Mouse (Mus musculus) liver, embryonic 16.5 days (tissue): ENCODE results near the gene Lrmda. TPM values are rescaled to one million over a fixed set of nuclear protein-coding genes. Genes with fewer than 3 reads are reported as not detected.
"Not testable (repeated sequence)": the region's sequence is repeated elsewhere in the genome, so short reads cannot be mapped to it uniquely, and the experiment has no call there.

ENCODE experiments used
- ATAC-seq: fragments of 200-750 bp; cut with Nextera tagmentation; 2 replicates; pipeline ENCODE4 v1.8.0; 2017; ENCODE audit warnings: low read depth, mild to moderate bottlenecking, moderate number of reproducible peaks, moderate library complexity
- H3K27ac ChIP-seq: fragments of 300-500 bp; sonication (generic); 2 replicates; pipeline ENCODE4 v1.5.1; 2014; ENCODE audit warnings: mild to moderate bottlenecking, low read length
- H3K27me3 ChIP-seq: fragments of 300-500 bp; sonication (generic); 2 replicates; pipeline ENCODE4 v1.6.1; 2014; ENCODE audit warnings: low read depth, low read length, mixed read lengths; ENCODE audit not compliant: control insufficient read depth, insufficient read depth
- H3K36me3 ChIP-seq: fragments of 300-500 bp; sonication (generic); 2 replicates; pipeline ENCODE4 v1.6.1; 2014; ENCODE audit warnings: mild to moderate bottlenecking; ENCODE audit not compliant: control insufficient read depth, insufficient read depth
- H3K4me1 ChIP-seq: fragments of 300-500 bp; sonication (generic); 2 replicates; pipeline ENCODE4 v1.6.1; 2014; ENCODE audit warnings: low read depth, low read length, mixed read lengths; ENCODE audit not compliant: control insufficient read depth
- H3K4me2 ChIP-seq: fragments of 300-500 bp; sonication (generic); 2 replicates; pipeline ENCODE4 v1.6.1; 2014; ENCODE audit warnings: low read depth, low read length, mixed read lengths
- H3K4me3 ChIP-seq: fragments of 300-500 bp; sonication (generic); 2 replicates; pipeline ENCODE4 v1.5.1; 2014; ENCODE audit warnings: low read depth, mild to moderate bottlenecking, low read length
- H3K9ac ChIP-seq: fragments of 300-500 bp; sonication (generic); 2 replicates; pipeline ENCODE4 v1.6.1; 2014; ENCODE audit warnings: low read depth, low read length
- H3K9me3 ChIP-seq: fragments of 300-500 bp; sonication (generic); replicated peaks from 2 replicates; pipeline ENCODE4 v1.6.1; 2016; ENCODE audit warnings: low read length; ENCODE audit not compliant: control insufficient read depth
- WGBS: fragments of 180-500 bp; shearing (Covaris S2); extraction: QIAGEN DNeasy Blood & Tissue Kit; methylation state at CpG from one replicate; pipeline ENCODE4 v1.1.7; 2014; ENCODE audit not compliant: insufficient replicate concordance; 5-methylcytosine and 5-hydroxymethylcytosine counted together
- polyA plus RNA-seq: library from polyadenylated mRNA; unstranded; fragments of >200 nt; fragmentation: Nextera tagmentation; extraction: Ambion mirVana; gene quantifications from 2 replicates; pipeline ENCODE4 v1.2.1, GENCODE M21; 2015

The Lrmda gene
- polyA plus RNA-seq, 1 experiment from 2014 or later, result 0.46 TPM

DNA sequence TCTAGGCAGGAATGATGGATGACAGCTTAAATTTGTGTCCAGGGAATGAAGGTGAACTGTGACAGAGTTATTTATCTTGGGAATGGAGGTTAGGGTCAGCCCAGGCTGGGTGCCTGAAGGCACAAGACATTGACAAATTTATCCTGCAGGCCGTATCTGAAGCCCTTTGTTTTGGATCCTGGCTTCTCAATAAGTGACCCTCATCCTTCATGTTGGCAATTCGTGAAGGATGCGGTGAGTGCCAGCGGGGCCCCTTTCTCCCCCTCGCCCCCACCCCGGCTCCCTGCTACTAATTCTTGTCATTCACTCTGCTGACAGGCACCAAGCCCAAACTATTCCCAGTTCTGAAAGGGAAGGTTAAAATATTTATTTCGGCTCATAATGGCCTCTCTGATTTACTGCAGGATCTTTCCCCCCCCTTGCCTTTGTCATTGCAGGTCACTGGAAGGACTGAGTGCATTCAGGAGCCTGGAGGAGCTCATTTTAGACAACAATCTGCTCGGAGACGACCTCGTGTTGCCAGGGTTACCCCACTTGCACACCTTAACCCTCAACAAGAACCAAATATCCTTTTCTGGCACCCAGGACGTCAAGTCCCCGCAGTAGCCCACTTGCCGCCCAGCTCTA is 558.0 kb downstream of the Lrmda start:
- Histone ChIP-seq H3K4me1 (no peaks in the 10 kb centered on the region), H3K4me3 (no peak overlapping the region), H3K36me3 (no peaks in the 10 kb centered on the region), H3K9ac (no peak overlapping the region), H3K4me2 (no peak overlapping the region), H3K27ac (no peak overlapping the region), H3K9me3 (no peaks in the 10 kb centered on the region), H3K27me3 (no peaks in the 10 kb centered on the region)
- WGBS, result 54% methylated on average over 13 of the region's 13 CpGs
- ATAC-seq, result no peak

DNA sequence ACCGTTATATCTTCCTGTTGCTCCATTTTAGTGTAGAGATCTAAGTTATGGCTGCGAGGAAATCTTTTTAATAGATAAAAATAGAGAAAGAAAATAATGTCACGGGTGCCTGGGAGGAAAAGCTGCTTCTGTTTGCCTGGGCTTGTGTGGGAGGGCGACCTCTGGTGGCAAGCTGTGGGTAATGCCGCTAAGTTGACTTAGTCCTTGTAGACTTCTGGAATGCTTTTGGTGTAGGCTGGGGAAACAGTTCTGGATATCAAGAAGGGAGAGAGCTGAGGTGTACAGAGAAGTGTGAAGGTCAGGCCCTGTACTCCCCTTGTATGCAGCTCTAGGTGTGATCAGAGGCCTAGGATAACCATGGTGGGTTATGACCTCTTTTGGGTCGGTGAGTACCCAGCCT is 558.7 kb downstream of the Lrmda start:
- Histone ChIP-seq H3K27ac (no peak overlapping the region), H3K9me3 (no peaks in the 10 kb centered on the region), H3K4me2 (no peak overlapping the region), H3K27me3 (no peaks in the 10 kb centered on the region), H3K4me1 (no peaks in the 10 kb centered on the region), H3K9ac (no peak overlapping the region), H3K36me3 (no peaks in the 10 kb centered on the region), H3K4me3 (no peak overlapping the region)
- no peak for ATAC-seq
- 15% methylated on average over 6 of the region's 6 CpGs for WGBS

DNA sequence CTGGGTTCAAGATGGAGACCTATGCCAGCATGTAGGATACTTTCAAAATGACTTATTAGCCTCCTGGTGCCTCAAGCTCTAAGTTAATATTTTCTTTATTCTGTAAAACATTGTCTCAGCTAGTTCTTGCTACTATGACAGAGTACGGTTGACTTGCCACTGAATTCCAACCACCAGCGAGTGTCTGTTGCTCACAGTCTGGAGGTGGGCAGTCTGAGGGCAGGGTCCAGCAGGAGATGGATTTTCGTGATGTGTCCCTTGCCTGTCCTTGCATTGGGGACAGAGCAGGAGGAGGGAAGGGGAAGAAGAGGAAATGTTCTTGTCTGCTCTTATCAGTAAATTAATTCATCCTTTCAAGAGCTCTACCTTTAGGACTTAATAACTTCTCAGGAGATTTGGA is 559.5 kb downstream of the Lrmda start:
- Histone ChIP-seq H3K36me3 (no peaks in the 10 kb centered on the region), H3K4me2 (no peak overlapping the region), H3K4me1 (no peaks in the 10 kb centered on the region), H3K27ac (no peak overlapping the region), H3K9me3 (no peaks in the 10 kb centered on the region), H3K4me3 (no peak overlapping the region), H3K27me3 (no peaks in the 10 kb centered on the region), H3K9ac (no peak overlapping the region)
- ATAC-seq, result no peak
- WGBS, result 60% methylated on average over 3 of the region's 3 CpGs

DNA sequence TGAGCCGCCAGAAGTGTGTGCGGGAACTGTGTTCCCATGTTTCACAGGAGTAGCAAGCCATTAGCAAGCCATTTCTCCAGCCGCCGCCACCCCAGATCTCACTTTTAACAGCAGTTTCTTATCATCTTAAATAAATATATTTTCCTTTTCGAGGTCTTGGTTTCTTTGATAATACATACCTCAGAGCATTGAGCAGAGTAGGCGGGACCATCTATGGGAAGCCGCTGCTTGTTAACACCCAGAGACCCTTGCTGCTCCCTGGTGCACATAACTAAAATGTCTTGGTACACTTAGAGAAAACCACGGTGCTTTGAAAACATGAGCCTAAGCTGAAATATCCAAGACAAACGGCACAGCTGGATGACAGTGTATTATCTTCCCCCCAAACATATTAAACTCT is 562.6 kb downstream of the Lrmda start:
- H3K4me3 ChIP-seq, result no peak overlapping the region
- WGBS, result 69% methylated on average over 9 of the region's 9 CpGs
- no peak for ATAC-seq

DNA sequence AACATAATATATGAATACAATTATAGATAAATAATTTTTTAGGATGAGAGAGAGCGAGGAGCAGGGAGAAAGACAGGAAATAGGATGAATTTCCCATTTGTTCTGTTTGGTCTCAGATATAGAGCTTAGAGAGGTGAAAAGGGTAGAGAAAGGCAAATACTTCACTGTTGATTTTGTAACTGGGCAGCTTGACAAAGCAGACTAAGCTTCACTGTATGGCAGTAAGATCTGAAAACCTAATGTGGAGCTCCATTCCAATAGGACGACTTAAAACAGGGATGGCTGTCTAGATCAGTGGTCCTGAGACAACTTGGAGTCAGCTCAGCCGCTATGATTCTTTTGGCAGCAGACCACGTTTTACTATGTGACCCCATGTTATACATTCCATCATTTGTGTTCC is 566.8 kb downstream of the Lrmda start:
- 35% methylated on average over 4 of the region's 4 CpGs for WGBS
- Histone ChIP-seq H3K9me3 (no peaks in the 10 kb centered on the region), H3K27me3 (no peaks in the 10 kb centered on the region), H3K36me3 (no peaks in the 10 kb centered on the region), H3K27ac (no peak overlapping the region), H3K4me1 (no peaks in the 10 kb centered on the region; the same call in none of the 2 replicates), H3K4me2 (no peak overlapping the region), H3K9ac (no peak overlapping the region), H3K4me3 (no peak overlapping the region)
- ATAC-seq, result peak; percentile 47; the same call in 1 of the 2 replicates

More for the DNA sequence above, 562.6 kb downstream of the Lrmda start:
- Histone ChIP-seq H3K4me2 (no peak overlapping the region), H3K9me3 (no peaks in the 10 kb centered on the region), H3K27ac (no peak overlapping the region), H3K27me3 (no peaks in the 10 kb centered on the region), H3K36me3 (no peaks in the 10 kb centered on the region), H3K4me1 (no peaks in the 10 kb centered on the region; the same call in none of the 2 replicates), H3K9ac (no peak overlapping the region)

DNA sequence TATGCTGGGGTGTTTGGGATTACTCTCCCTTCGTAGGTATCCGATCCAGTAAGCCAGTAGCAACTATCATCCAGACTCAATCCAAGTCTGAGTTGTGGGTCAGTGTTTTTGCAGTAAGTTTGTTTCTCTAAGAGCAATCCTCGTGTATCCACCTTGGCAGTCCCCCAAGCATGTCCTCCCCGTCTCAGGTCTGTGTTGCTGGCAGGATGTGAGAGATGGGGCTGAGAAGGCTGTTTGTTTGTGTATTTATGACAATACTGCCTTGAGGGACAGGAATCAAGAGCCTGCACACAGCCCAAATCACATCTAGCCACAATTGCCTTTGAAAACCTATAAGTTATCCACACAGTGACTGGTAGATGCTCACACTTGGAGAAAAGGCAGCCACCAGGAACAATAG is 567.3 kb downstream of the Lrmda start:
- H3K9me3 ChIP-seq, result no peaks in the 10 kb centered on the region
- no peak overlapping the region for H3K4me3 ChIP-seq
- no peak for ATAC-seq
- H3K27me3 ChIP-seq, result no peaks in the 10 kb centered on the region
- H3K9ac ChIP-seq, result no peak overlapping the region
- no peak overlapping the region for H3K27ac ChIP-seq
- no peak overlapping the region for H3K4me2 ChIP-seq
- 51% methylated on average over 4 of the region's 4 CpGs for WGBS
- H3K4me1 ChIP-seq, result no peaks in the 10 kb centered on the region; the same call in none of the 2 replicates
- no peaks in the 10 kb centered on the region for H3K36me3 ChIP-seq

DNA sequence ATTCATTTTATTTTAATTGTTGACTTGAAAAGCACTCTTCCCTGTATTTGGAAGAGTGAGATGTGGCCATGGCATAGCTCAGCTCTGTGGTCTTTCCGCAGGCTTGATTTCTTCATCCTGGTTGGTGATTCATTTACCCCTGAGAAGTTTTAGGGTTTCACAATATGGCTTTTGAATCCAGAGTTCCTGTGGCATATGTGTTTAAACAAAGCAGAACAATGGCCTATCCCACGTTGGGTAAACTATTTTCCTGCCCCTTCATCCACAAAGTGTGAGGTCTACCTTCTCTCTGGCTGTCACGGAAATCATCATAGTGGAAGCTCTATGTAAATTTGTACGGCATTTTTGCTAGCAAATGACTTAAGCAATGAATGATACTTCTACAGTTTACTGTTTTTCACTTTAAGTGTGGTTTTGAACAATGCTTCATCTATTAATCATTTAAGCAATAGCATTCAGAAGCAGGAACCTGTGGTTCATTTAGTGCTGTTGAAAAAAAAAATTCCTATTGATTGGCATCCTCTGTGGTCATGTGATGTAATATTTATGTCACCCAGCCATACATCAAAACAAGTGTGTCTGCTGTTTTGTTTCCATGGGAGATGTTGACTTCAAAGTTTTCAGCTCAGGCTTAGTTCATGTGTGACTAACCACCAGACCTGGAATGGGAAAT is 567.9 kb downstream of the Lrmda start:
- WGBS, result 48% methylated on average over 4 of the region's 4 CpGs
- H3K9ac ChIP-seq, result no peak overlapping the region
- no peaks in the 10 kb centered on the region for H3K9me3 ChIP-seq
- H3K4me1 ChIP-seq, result no peaks in the 10 kb centered on the region; the same call in none of the 2 replicates
- no peak overlapping the region for H3K27ac ChIP-seq
- H3K36me3 ChIP-seq, result no peaks in the 10 kb centered on the region
- ATAC-seq, result 0 out of 2 replicates have a peak, but pooled peaks have one; percentile 28
- no peak overlapping the region for H3K4me3 ChIP-seq
- H3K4me2 ChIP-seq, result no peak overlapping the region
- H3K27me3 ChIP-seq, result no peaks in the 10 kb centered on the region

DNA sequence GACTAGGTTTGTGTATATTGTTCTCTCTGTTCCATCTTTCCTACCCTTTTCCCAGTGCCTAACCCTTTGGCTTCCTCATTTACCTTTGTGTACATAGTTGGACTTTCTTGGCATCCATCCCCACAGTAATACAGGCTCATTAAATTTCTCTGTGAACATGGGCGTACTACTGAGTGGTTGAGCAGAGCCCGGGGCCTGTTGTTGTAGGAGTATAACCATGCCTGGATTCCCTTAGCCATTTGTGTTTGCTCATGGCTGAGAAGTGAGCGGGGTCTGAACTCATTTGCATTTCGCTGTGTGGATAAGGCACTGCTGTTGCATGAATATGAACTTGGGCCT is 568.4 kb downstream of the Lrmda start:
- Histone ChIP-seq H3K9ac (no peak overlapping the region), H3K36me3 (no peaks in the 10 kb centered on the region), H3K4me2 (no peak overlapping the region), H3K9me3 (no peaks in the 10 kb centered on the region), H3K27ac (no peak overlapping the region), H3K4me1 (no peaks in the 10 kb centered on the region; the same call in none of the 2 replicates), H3K4me3 (no peak overlapping the region), H3K27me3 (no peaks in the 10 kb centered on the region)
- ATAC-seq, result no peak
- 68% methylated on average over 4 of the region's 4 CpGs for WGBS

DNA sequence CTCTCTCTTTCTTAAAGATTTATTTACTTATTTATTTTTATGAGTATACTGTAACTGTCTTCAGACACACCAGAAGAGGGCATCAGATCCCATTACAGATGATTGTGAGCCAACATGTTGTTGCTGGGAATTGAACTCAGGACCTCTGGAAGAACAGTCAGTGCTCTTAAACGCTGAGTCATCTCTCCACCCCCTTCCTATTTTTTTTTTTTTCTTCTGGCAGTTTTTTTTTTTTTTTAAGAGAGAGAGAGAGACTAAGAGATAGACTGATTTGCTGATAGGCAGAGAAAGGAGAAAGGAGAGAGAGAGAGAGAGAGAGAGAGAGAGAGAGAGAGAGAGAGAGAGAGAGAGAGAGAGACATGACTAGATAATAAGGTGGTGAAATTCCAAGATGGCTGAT is 568.9 kb downstream of the Lrmda start:
- H3K27ac ChIP-seq, H3K27me3 ChIP-seq, H3K4me2 ChIP-seq, H3K9ac ChIP-seq, ATAC-seq, H3K9me3 ChIP-seq, H3K36me3 ChIP-seq, H3K4me1 ChIP-seq, H3K4me3 ChIP-seq: not testable (repeated sequence)
- 29% methylated on average over 1 of the region's 1 CpGs for WGBS
